Mouse (Mus musculus): ENCODE results near the gene Kif5a.

DNA sequence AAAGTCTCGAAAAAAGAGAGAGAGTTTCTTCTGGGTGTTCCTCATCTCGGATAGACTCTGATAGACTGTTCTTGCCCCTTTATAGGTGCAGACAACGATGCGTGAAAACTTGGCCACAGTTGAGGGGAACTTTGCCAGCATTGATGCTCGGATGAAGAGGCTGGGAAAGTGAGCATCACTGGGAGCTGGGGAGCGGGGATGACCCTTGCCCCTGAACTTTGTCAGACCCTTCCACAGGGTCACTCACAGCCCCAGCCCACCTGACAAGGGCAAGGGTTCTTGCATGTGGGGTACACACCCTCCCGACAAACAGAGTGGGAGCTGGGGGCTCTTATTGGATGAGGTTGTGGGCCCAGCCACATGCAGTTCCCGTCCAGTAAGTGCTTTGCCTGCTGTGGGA, 18.2 kb upstream of the Kif5a start:
- no peak for TF ChIP-seq CTCF (IDR thresholded peaks at IDR 0.05; ENCODE audit: borderline replicate concordance, insufficient read depth, low read length)
- no peak; the same call in 1 of the 2 replicates for TF ChIP-seq POLR2A (IDR thresholded peaks at IDR 0.05; ENCODE audit: low read depth, low read length)
